Mouse (Mus musculus) CH12.LX (cell line): ENCODE data around the gene Srrm4. TPM values are rescaled to one million over a fixed set of nuclear protein-coding genes. Genes with fewer than 3 reads are reported as not detected.

Experiments
- DNase-seq: peaks from one replicate; pipeline ENCODE4 v3.0.0-alpha.2; 2013; ENCODE audit errors: extremely low read depth
- H3K27ac ChIP-seq: 2 replicates; pipeline ENCODE4 v1.5.1; 2012; ENCODE audit warnings: low read depth, mild to moderate bottlenecking, control low read depth, moderate library complexity; ENCODE audit not compliant: insufficient read depth
- H3K27me3 ChIP-seq: replicated peaks from 2 replicates; pipeline ENCODE3; 2012; ENCODE audit warnings: inconsistent platforms
- H3K36me3 ChIP-seq, 2 experiments: replicated peaks in 1 of 2; 2 replicates each; pipeline versions ENCODE3 to v1.6.1; 2012; ENCODE audit warnings: inconsistent platforms in 1 of 2, low read length in 1 of 2, mild to moderate bottlenecking in 1 of 2, mixed read lengths in 1 of 2, moderate library complexity in 1 of 2; ENCODE audit not compliant: control insufficient read depth in 1 of 2, insufficient read depth in 1 of 2
- H3K4me1 ChIP-seq, 2 experiments: 2 replicates each; pipeline ENCODE4 v1.6.1; 2012; ENCODE audit warnings: inconsistent platforms in 1 of 2, moderate library complexity in 1 of 2; ENCODE audit not compliant: insufficient read depth in 2 of 2, control insufficient read depth in 1 of 2
- H3K4me2 ChIP-seq: 2 replicates; pipeline ENCODE4 v1.6.1; 2012; ENCODE audit warnings: low read depth, mild to moderate bottlenecking, control low read depth; ENCODE audit not compliant: poor library complexity, insufficient read depth, severe bottlenecking
- H3K4me3 ChIP-seq, 3 experiments: fragments of 150-350 bp in 1 of 3; sonication (generic) in 1 of 3; replicated peaks in 1 of 3; 2 replicates each; pipeline versions ENCODE3 to v1.5.1; 2011 to 2012; ENCODE audit warnings: low read depth in 2 of 3, low read length in 2 of 3, mild to moderate bottlenecking in 2 of 3, moderate library complexity in 2 of 3, control low read depth in 1 of 3, improper control_type of control experiment in 1 of 3, inconsistent platforms in 1 of 3, mixed read lengths in 1 of 3; ENCODE audit not compliant: poor library complexity in 1 of 3
- H3K79me2 ChIP-seq: replicated peaks from 2 replicates; pipeline ENCODE4 v1.6.1; 2012; ENCODE audit warnings: mild to moderate bottlenecking, moderate library complexity; ENCODE audit not compliant: control insufficient read depth, poor library complexity, insufficient read depth, severe bottlenecking; ENCODE audit errors: extremely low read depth
- H3K9ac ChIP-seq: 2 replicates; pipeline ENCODE4 v1.6.1; 2012; ENCODE audit warnings: low read depth, mild to moderate bottlenecking, control low read depth, moderate library complexity; ENCODE audit not compliant: insufficient read depth
- H3K9me3 ChIP-seq: replicated peaks from 2 replicates; pipeline ENCODE3; 2012; ENCODE audit warnings: low read length, inconsistent platforms, mixed read lengths
- CHD1 ChIP-seq: IDR thresholded peaks from 2 replicates; pipeline ENCODE4 v1.6.1; 2012; ENCODE audit warnings: low read depth, low read length, improper control_type of control experiment, inconsistent platforms
- E2F4 ChIP-seq: IDR thresholded peaks from 2 replicates; pipeline ENCODE4 v1.6.1; 2011; ENCODE audit warnings: low read depth, low read length, improper control_type of control experiment; ENCODE audit not compliant: insufficient replicate concordance
- ELF1 ChIP-seq: IDR thresholded peaks from 2 replicates; pipeline ENCODE4 v1.6.1; 2014; ENCODE audit warnings: low read depth, mild to moderate bottlenecking, inconsistent platforms, low read length, improper control_type of control experiment
- EP300 ChIP-seq: IDR thresholded peaks from 2 replicates; pipeline ENCODE4 v1.6.1; 2011; ENCODE audit warnings: low read length, improper control_type of control experiment
- ETS1 ChIP-seq: conservative IDR thresholded peaks from 2 replicates; pipeline ENCODE4 v1.6.1; 2012; ENCODE audit warnings: low read depth, mild to moderate bottlenecking, inconsistent platforms, low read length, improper control_type of control experiment, moderate library complexity
- GABPA ChIP-seq: IDR thresholded peaks from 2 replicates; pipeline ENCODE4 v1.6.1; 2012; ENCODE audit warnings: low read depth, low read length, improper control_type of control experiment, inconsistent platforms; ENCODE audit not compliant: insufficient replicate concordance
- HCFC1 ChIP-seq: IDR thresholded peaks from 2 replicates; pipeline ENCODE4 v1.6.1; 2012; ENCODE audit warnings: low read depth, mild to moderate bottlenecking, inconsistent platforms, low read length, improper control_type of control experiment
- IRF4 ChIP-seq: IDR thresholded peaks from 2 replicates; pipeline ENCODE4 v1.6.1; 2014; ENCODE audit warnings: low read depth, mild to moderate bottlenecking, inconsistent platforms, low read length, improper control_type of control experiment
- JUN ChIP-seq: IDR thresholded peaks from 2 replicates; pipeline ENCODE4 v1.6.1; 2011; ENCODE audit warnings: low read depth, mild to moderate bottlenecking, low read length, improper control_type of control experiment, moderate library complexity; ENCODE audit not compliant: insufficient read depth
- JUND ChIP-seq: conservative IDR thresholded peaks from 2 replicates; pipeline ENCODE4 v1.6.1; 2011; ENCODE audit warnings: low read depth, low read length, improper control_type of control experiment
- MAFK ChIP-seq: IDR thresholded peaks from 2 replicates; pipeline ENCODE4 v1.6.1; 2011; ENCODE audit warnings: low read length, improper control_type of control experiment; ENCODE audit not compliant: insufficient replicate concordance
- MAZ ChIP-seq: IDR thresholded peaks from 2 replicates; pipeline ENCODE4 v1.6.1; 2012; ENCODE audit warnings: low read depth, mild to moderate bottlenecking, inconsistent platforms, low read length, improper control_type of control experiment, moderate library complexity
- MEF2A ChIP-seq: IDR thresholded peaks from 2 replicates; pipeline ENCODE4 v1.6.1; 2014; ENCODE audit warnings: low read depth, mild to moderate bottlenecking, inconsistent platforms, low read length, improper control_type of control experiment, borderline replicate concordance
- MXI1 ChIP-seq: IDR thresholded peaks from 2 replicates; pipeline ENCODE4 v1.6.1; 2011; ENCODE audit warnings: mild to moderate bottlenecking, low read depth, low read length, improper control_type of control experiment
- MYC ChIP-seq: IDR thresholded peaks from 2 replicates; pipeline ENCODE4 v1.6.1; 2011; ENCODE audit warnings: low read depth, mild to moderate bottlenecking, improper control_type of control experiment, low read length
- NELFE ChIP-seq: IDR thresholded peaks from 2 replicates; pipeline ENCODE4 v1.6.1; 2011; ENCODE audit warnings: low read depth, low read length, improper control_type of control experiment
- NRF1 ChIP-seq: IDR thresholded peaks from 2 replicates; pipeline ENCODE4 v1.6.1; 2014; ENCODE audit warnings: low read depth, mild to moderate bottlenecking, inconsistent platforms, low read length, improper control_type of control experiment, moderate library complexity
- PAX5 ChIP-seq: IDR thresholded peaks from 2 replicates; pipeline ENCODE4 v1.6.1; 2012; ENCODE audit warnings: low read length, inconsistent platforms, mixed read lengths
- POLR2A ChIP-seq: IDR thresholded peaks from 2 replicates; pipeline ENCODE4 v1.6.1; 2011; ENCODE audit warnings: low read depth, mild to moderate bottlenecking, improper control_type of control experiment, low read length
- RCOR1 ChIP-seq: conservative IDR thresholded peaks from 2 replicates; pipeline ENCODE4 v1.6.1; 2012; ENCODE audit warnings: low read depth, mild to moderate bottlenecking, inconsistent platforms, low read length, improper control_type of control experiment
- SMC3 ChIP-seq: IDR thresholded peaks from 2 replicates; pipeline ENCODE4 v1.6.1; 2011; ENCODE audit warnings: low read depth, low read length, improper control_type of control experiment
- TBP ChIP-seq: conservative IDR thresholded peaks from 2 replicates; pipeline ENCODE4 v1.6.1; 2011; ENCODE audit warnings: low read depth, low read length, improper control_type of control experiment
- TCF12 ChIP-seq: IDR thresholded peaks from 2 replicates; pipeline ENCODE4 v1.6.1; 2014; ENCODE audit warnings: low read depth, mild to moderate bottlenecking, inconsistent platforms, low read length, improper control_type of control experiment
- USF1 ChIP-seq: IDR thresholded peaks from 2 replicates; pipeline ENCODE4 v1.6.1; 2014; ENCODE audit warnings: low read depth, mild to moderate bottlenecking, inconsistent platforms, low read length, improper control_type of control experiment
- USF2 ChIP-seq: conservative IDR thresholded peaks from 2 replicates; pipeline ENCODE4 v1.6.1; 2011; ENCODE audit warnings: low read depth, low read length, improper control_type of control experiment
- ZC3H11A ChIP-seq: IDR thresholded peaks from 2 replicates; pipeline ENCODE4 v1.6.1; 2012; ENCODE audit warnings: low read depth, mild to moderate bottlenecking, inconsistent platforms, low read length, improper control_type of control experiment
- ZKSCAN1 ChIP-seq: IDR thresholded peaks from 2 replicates; pipeline ENCODE4 v1.6.1; 2012; ENCODE audit warnings: low read depth, inconsistent platforms, low read length, improper control_type of control experiment, borderline replicate concordance
- ZMIZ1 ChIP-seq: IDR thresholded peaks from 2 replicates; pipeline ENCODE4 v1.6.1; 2012; ENCODE audit warnings: low read depth, mild to moderate bottlenecking, inconsistent platforms, low read length, improper control_type of control experiment
- ZNF384 ChIP-seq: IDR thresholded peaks from 2 replicates; pipeline ENCODE4 v1.6.1; 2012; ENCODE audit warnings: low read depth, low read length, improper control_type of control experiment, inconsistent platforms
- dilution Hi-C: fragments of 300-500 bp; cut with MboI; formaldehyde crosslinking; loops from 2 replicates; pipeline ENCODE4 v1.14.3; 2020; ENCODE audit warnings: low sequenced_read_pairs; ENCODE audit not compliant: extremely low pct_unique_long_range_greater_than_20kb, extremely low pct_ligation_motif_present
- in situ Hi-C: fragments of 300-500 bp; cut with MboI; formaldehyde crosslinking; loops from 3 replicates; pipeline ENCODE4 v1.14.3; 2019; ENCODE audit warnings: low sequenced_read_pairs, low pct_ligation_motif_present, low pct_unique_long_range_greater_than_20kb, mixed read lengths
- polyA plus RNA-seq: library from polyadenylated mRNA; unstranded; fragments of >175 nt; gene quantifications from 2 replicates; pipeline ENCODE4 v1.2.1, GENCODE M21; 2012; ENCODE audit warnings: low read depth; ENCODE audit not compliant: insufficient read length
- total RNA-seq, 2 experiments: library from RNA; depleted of rRNA; stranded (reverse); fragments of 300-350 nt in 1 of 2; fragments of >200 nt in 1 of 2; gene quantifications; 2 replicates each; pipeline ENCODE4 v1.2.3; 2012 to 2014

Srrm4 gene
- total and polyA plus RNA-seq, 3 experiments, result not detected

DNA sequence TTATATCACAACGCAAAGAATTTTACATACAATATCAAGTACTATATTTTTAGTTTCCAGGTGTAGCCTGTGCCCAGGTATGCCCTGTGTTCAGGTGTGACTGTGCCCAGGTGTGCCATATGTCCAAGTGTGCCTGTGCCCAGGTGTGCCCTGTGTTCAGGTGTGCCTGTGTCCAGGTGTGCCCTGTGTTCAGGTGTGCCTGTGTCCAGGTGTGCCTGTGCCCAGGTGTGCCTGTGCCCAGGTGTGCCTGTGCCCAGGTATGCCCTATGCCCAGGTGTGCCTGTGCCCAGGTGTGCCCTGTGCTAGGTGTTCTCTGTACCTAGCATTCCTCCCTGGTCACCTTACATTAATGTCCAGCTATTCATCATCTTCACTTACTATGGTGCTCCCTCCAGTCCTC, 185.7 kb downstream of the Srrm4 start:
- H3K4me1 ChIP-seq, result no peaks in the 10 kb centered on the region
- TF ChIP-seq HCFC1 (no peak), USF2 (no peak), ZC3H11A (no peak), MEF2A (no peak), ETS1 (no peak), ZMIZ1 (no peak), NRF1 (no peak), IRF4 (no peak), MAZ (no peak), TBP (no peak), EP300 (no peak), SMC3 (no peak), GABPA (no peak), MXI1 (no peak), POLR2A (no peak), JUN (no peak), ELF1 (no peak), RCOR1 (no peak), ZNF384 (no peak)
- no peaks in the 10 kb centered on the region for H3K36me3 ChIP-seq
- in situ Hi-C loops (no loop called here), dilution Hi-C loops (no loop called here)
- H3K79me2 ChIP-seq, result no peaks in the 10 kb centered on the region
- no peak overlapping the region for H3K9ac ChIP-seq
- no peak overlapping the region for H3K4me3 ChIP-seq
- no peak overlapping the region for H3K27ac ChIP-seq
- DNase-seq, result no peak
- H3K9me3 ChIP-seq, result peaks cover 89% of the 10 kb centered on the region
- H3K27me3 ChIP-seq, result no peaks in the 10 kb centered on the region
- no peak overlapping the region for H3K4me2 ChIP-seq

DNA sequence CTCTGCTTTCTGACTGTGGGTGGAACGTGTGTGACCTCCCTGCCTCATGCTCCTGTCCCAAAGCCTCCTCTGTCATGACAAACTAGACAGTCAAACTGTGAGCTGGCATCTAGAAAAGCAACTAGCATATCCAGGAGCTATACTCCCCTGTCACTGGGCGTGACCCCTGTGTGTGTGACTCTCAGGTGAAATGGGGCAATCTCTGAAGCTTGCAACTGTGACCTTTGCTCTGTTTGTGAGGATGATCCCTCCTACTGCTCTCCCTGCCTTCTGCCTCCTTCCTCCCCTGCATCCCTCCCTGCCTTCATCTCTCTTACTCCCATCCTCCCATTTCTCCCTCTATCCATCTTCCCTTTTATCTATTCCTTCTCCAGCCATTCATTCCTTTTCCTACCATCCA, 187.6 kb downstream of the Srrm4 start:
- no peak for DNase-seq
- TF ChIP-seq ZMIZ1, result no peak
- no peak for TF ChIP-seq NRF1
- TF ChIP-seq TCF12, result no peak
- TF ChIP-seq E2F4, result no peak
- TF ChIP-seq RCOR1, result no peak
- no peak for TF ChIP-seq CHD1
- TF ChIP-seq ZKSCAN1, result no peak
- no peak for TF ChIP-seq MXI1
- TF ChIP-seq SMC3, result no peak
- no peak for TF ChIP-seq MEF2A
- TF ChIP-seq PAX5, result no peak
- no peak for TF ChIP-seq POLR2A
- no peak for TF ChIP-seq NELFE
- TF ChIP-seq MAFK, result no peak
- no peak for TF ChIP-seq MYC
- no peak for TF ChIP-seq GABPA
- no peak for TF ChIP-seq ZC3H11A
- TF ChIP-seq USF1, result no peak
- no peak for TF ChIP-seq ETS1
- TF ChIP-seq JUND, result no peak
- in situ Hi-C loops, result no loop called here
- Histone ChIP-seq H3K27ac (no peak overlapping the region), H3K79me2 (no peaks in the 10 kb centered on the region), H3K4me1 (no peaks in the 10 kb centered on the region), H3K36me3 (no peaks in the 10 kb centered on the region), H3K27me3 (no peaks in the 10 kb centered on the region), H3K4me2 (no peak overlapping the region), H3K9me3 (peaks cover 90% of the 10 kb centered on the region), H3K9ac (no peak overlapping the region), H3K4me3 (no peak overlapping the region)
- dilution Hi-C loops, result no loop called here
